9 mouse cellular contexts compared by ENCODE assay signal in genomic region chr19:38123921-38124320, GRCm38 (mm10). TPM values are rescaled to one million over a fixed set of nuclear protein-coding genes. Genes with fewer than 3 reads are reported as not detected.
DNase-seq lines count a peak whose midpoint lies in the region; ATAC-seq lines count a peak whose summit lies in the region.
"Had no signal": no experiment of that assay in that cellular context is flagged by ENCODE, and none has a peak within 500 bp of the region (broad histone marks: within the 10 kb centered on the region; RNA-seq: fewer than 3 reads in every experiment).

No protein-coding gene starts in this region.

- peaks cover 13% of the 10 kb centered on the region for H3K4me1 ChIP-seq in lung, embryonic 16.5 days (replicated peaks; ENCODE audit: control insufficient read depth, insufficient read depth, low read length)
- H3K4me1 ChIP-seq in forebrain, embryonic 13.5 days: peaks cover 8% of the 10 kb centered on the region
- peaks cover 13% of the 10 kb centered on the region for H3K4me1 ChIP-seq in limb, embryonic 15.5 days
- no peaks in the 10 kb centered on the region for H3K4me1 ChIP-seq in stomach, embryonic 15.5 days

- H3K36me3 ChIP-seq in lung, embryonic 16.5 days (ENCODE audit: control insufficient read depth, insufficient read depth, low read length): no peaks in the 10 kb centered on the region
- H3K36me3 ChIP-seq in forebrain, embryonic 13.5 days (ENCODE audit: poor library complexity, severe bottlenecking): no peaks in the 10 kb centered on the region
- H3K36me3 ChIP-seq in limb, embryonic 15.5 days: no peaks in the 10 kb centered on the region
- no peaks in the 10 kb centered on the region for H3K36me3 ChIP-seq in stomach, embryonic 15.5 days

- no peak overlapping the region for H3K27ac ChIP-seq in lung, embryonic 16.5 days (ENCODE audit: low read length)
- no peak overlapping the region for H3K27ac ChIP-seq in forebrain, embryonic 13.5 days
- H3K27ac ChIP-seq in limb, embryonic 15.5 days: no peak overlapping the region
- H3K27ac ChIP-seq in stomach, embryonic 15.5 days: no peak overlapping the region
- H3K27ac ChIP-seq: macrophage had no signal

- 24% methylated on average over 9 of the region's 9 CpGs for WGBS in lung, embryonic 16.5 days
- WGBS in forebrain, embryonic 13.5 days: 32% methylated on average over 9 of the region's 9 CpGs
- WGBS in limb, embryonic 15.5 days: 21% methylated on average over 9 of the region's 9 CpGs
- 27% methylated on average over 9 of the region's 9 CpGs for WGBS in stomach, embryonic 15.5 days

- no peaks in the 10 kb centered on the region for H3K9me3 ChIP-seq in lung, embryonic 16.5 days (ENCODE audit: control insufficient read depth, low read length)
- no peaks in the 10 kb centered on the region for H3K9me3 ChIP-seq in forebrain, embryonic 13.5 days (replicated peaks)
- H3K9me3 ChIP-seq in limb, embryonic 15.5 days: no peaks in the 10 kb centered on the region
- H3K9me3 ChIP-seq in stomach, embryonic 15.5 days: no peaks in the 10 kb centered on the region

- no peak for DNase-seq in lung, adult 18-20 months
- DNase-seq in spleen, adult 18-20 months: no peak
- no peak for DNase-seq in spleen, postnatal 14 days (ENCODE audit: low spot score in 2 of 2)

- 0 out of 2 replicates have a peak, but pooled peaks have one; percentile 7 for ATAC-seq in lung, embryonic 16.5 days (ENCODE audit: low read depth)
- no peak; the same call in 1 of the 2 replicates for ATAC-seq in forebrain, embryonic 13.5 days
- ATAC-seq in limb, embryonic 15.5 days (ENCODE audit: insufficient number of reproducible peaks, low FRiP score, low TSS enrichment, low read depth): no peak
- ATAC-seq in stomach, embryonic 15.5 days (ENCODE audit: insufficient read depth, low FRiP score, low read depth): no peak
- no peak for ATAC-seq in activated CD4-positive, CD25-positive, alpha-beta regulatory T cell, adult 4 months

- peak overlapping the region; percentile 99 for H3K4me2 ChIP-seq in lung, embryonic 16.5 days (ENCODE audit: low read depth, low read length)
- peak overlapping the region; percentile 85 for H3K4me2 ChIP-seq in forebrain, embryonic 13.5 days
- peak overlapping the region; percentile 94 for H3K4me2 ChIP-seq in limb, embryonic 15.5 days
- H3K4me2 ChIP-seq in stomach, embryonic 15.5 days: peak overlapping the region; percentile 92

- peaks cover 12% of the 10 kb centered on the region; the same call in 1 of the 2 replicates for H3K27me3 ChIP-seq in lung, embryonic 16.5 days (ENCODE audit: control insufficient read depth, insufficient read depth, low read depth, low read length)
- H3K27me3 ChIP-seq in forebrain, embryonic 13.5 days: peaks cover 33% of the 10 kb centered on the region
- peaks cover 26% of the 10 kb centered on the region for H3K27me3 ChIP-seq in limb, embryonic 15.5 days
- H3K27me3 ChIP-seq in stomach, embryonic 15.5 days (replicated peaks): 0 out of 2 replicates have a peak, but pooled peaks cover 7% of the 10 kb centered on the region

- H3K9ac ChIP-seq in lung, embryonic 16.5 days (ENCODE audit: low read length): peak overlapping the region; percentile 65
- H3K9ac ChIP-seq in forebrain, embryonic 13.5 days: no peak overlapping the region
- no peak overlapping the region for H3K9ac ChIP-seq in limb, embryonic 15.5 days
- no peak overlapping the region for H3K9ac ChIP-seq in stomach, embryonic 15.5 days

- H3K4me3 ChIP-seq in lung, embryonic 16.5 days (ENCODE audit: low read length): peak overlapping the region; percentile 59
- peak overlapping the region; percentile 53 for H3K4me3 ChIP-seq in forebrain, embryonic 13.5 days
- peak overlapping the region; percentile 53 for H3K4me3 ChIP-seq in limb, embryonic 15.5 days
- peak overlapping the region; percentile 47 for H3K4me3 ChIP-seq in stomach, embryonic 15.5 days (replicated peaks)

RNA-seq across cellular contexts. Expression of gene Rbp4, which starts 1.2 kb away (rescaled TPM):
- 19.8 and 42.9 TPM in 2 replicates for polyA plus RNA-seq in lung, embryonic 16.5 days (2015; fragmentation: Nextera tagmentation; extraction: Ambion mirVana)
- polyA plus RNA-seq in forebrain, embryonic 13.5 days (2015; fragmentation: Nextera tagmentation; extraction: Ambion mirVana): 0.65 and 6.0 TPM in 2 replicates
- polyA plus RNA-seq in limb, embryonic 15.5 days (2015; fragmentation: Nextera tagmentation; extraction: Ambion mirVana): 22.4 and 25.6 TPM in 2 replicates
- polyA plus RNA-seq in stomach, embryonic 15.5 days (2015; fragmentation: Nextera tagmentation; extraction: Ambion mirVana): 102 and 206 TPM in 2 replicates
- not detected for polyA plus RNA-seq in activated CD4-positive, CD25-positive, alpha-beta regulatory T cell, adult 4 months (2017; shearing (Covaris generic))
- polyA plus RNA-seq: macrophage had no signal

RNA-seq across cellular contexts. Expression of gene Pde6c, which starts 8.7 kb away (rescaled TPM):
- polyA plus RNA-seq in lung, embryonic 16.5 days (2015; fragmentation: Nextera tagmentation; extraction: Ambion mirVana): not detected in 2 replicates
- polyA plus RNA-seq in forebrain, embryonic 13.5 days (2015; fragmentation: Nextera tagmentation; extraction: Ambion mirVana): 0.06 TPM in 1 of 2 replicates, not detected in the other
- polyA plus RNA-seq in limb, embryonic 15.5 days (2015; fragmentation: Nextera tagmentation; extraction: Ambion mirVana): not detected in 2 replicates
- 0.57 and 0.71 TPM in 2 replicates for polyA plus RNA-seq in stomach, embryonic 15.5 days (2015; fragmentation: Nextera tagmentation; extraction: Ambion mirVana)
- not detected for polyA plus RNA-seq in activated CD4-positive, CD25-positive, alpha-beta regulatory T cell, adult 4 months (2017; shearing (Covaris generic))
- polyA plus RNA-seq: macrophage had no signal

RNA-seq across cellular contexts. Expression of gene Ffar4, which starts 27.1 kb away (rescaled TPM):
- 3.4 and 4.4 TPM in 2 replicates for polyA plus RNA-seq in lung, embryonic 16.5 days (2015; fragmentation: Nextera tagmentation; extraction: Ambion mirVana)
- not detected in 2 replicates for polyA plus RNA-seq in forebrain, embryonic 13.5 days (2015; fragmentation: Nextera tagmentation; extraction: Ambion mirVana)
- polyA plus RNA-seq in limb, embryonic 15.5 days (2015; fragmentation: Nextera tagmentation; extraction: Ambion mirVana): 0.41 and 0.57 TPM in 2 replicates
- polyA plus RNA-seq in stomach, embryonic 15.5 days (2015; fragmentation: Nextera tagmentation; extraction: Ambion mirVana): 5.3 and 7.0 TPM in 2 replicates
- polyA plus RNA-seq in activated CD4-positive, CD25-positive, alpha-beta regulatory T cell, adult 4 months (2017; shearing (Covaris generic)): under 1 TPM in 1 of 2 experiments, not detected in 1; 0.32 TPM
- polyA plus RNA-seq: macrophage had no signal
